Mouse (Mus musculus) thymus, postnatal 25 days (tissue): ENCODE results near the gene Mctp2.

Experiments
- DNase-seq: peaks from one replicate; pipeline ENCODE4 v3.0.0; 2022

Gene Mctp2

GRCm38 (mm10) chr7:72078896-72079295 is 227.5 kb downstream of the Mctp2 start:
- no peak for DNase-seq

DNA sequence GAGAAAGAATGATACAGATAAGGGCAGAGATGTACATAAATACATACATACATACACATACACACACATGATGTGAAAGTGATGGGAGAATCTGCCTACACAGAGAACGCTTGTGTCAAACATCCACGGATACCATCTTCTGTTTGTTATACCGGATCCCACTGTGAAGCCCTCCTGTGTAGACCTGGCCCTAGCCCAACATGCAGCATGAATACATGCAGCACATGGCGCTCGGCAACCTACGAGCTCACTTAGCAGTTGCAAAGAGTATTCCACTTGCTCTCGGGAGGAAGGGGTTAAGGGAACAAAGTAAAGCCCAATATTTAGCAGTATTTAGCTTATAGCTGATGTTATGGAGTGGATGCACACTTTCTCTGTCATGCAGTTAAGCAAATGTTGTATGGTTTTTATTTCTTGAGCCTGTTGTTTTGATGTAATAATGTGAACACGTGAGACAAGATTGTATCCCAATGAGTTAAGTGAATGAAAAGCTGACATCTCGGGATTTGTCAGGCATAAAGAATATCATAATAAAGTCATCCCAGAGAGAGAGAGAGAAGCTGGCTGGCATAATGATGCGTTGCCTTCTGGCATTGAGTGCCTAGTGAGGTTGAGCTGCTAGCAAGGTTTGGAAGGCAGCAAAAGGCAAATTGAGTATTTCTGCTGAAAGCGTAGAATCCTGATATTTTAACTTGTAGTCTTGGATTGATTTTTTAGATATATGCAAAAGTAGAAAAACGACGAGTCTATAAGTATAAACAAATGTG is 234.8 kb downstream of the Mctp2 start:
- DNase-seq: no peak

GRCm38 (mm10) chr7:72068454-72068853 is 238.0 kb downstream of the Mctp2 start:
- no peak for DNase-seq

- DNase-seq: no peak
These were observed 240.1 kb downstream of the Mctp2 start for GRCm38 (mm10) chr7:72066352-72066751.

GRCm38 (mm10) chr7:72051759-72052158 is 254.6 kb downstream of the Mctp2 start:
- DNase-seq: no peak

GRCm38 (mm10) chr7:72047588-72048585 is 258.5 kb downstream of the Mctp2 start:
- DNase-seq: no peak
